Mouse (Mus musculus): ENCODE measurements around the gene Themis3. TPM values are rescaled to one million over a fixed set of nuclear protein-coding genes. Genes with fewer than 3 reads are reported as not detected.
"Not testable (repeated sequence)": the region's sequence is repeated elsewhere in the genome, so short reads cannot be mapped to it uniquely, and the experiment has no call there.

The Themis3 gene
- total RNA-seq, 2 experiments from 2014 or later: 0.12 TPM; not detected in 1

DNA sequence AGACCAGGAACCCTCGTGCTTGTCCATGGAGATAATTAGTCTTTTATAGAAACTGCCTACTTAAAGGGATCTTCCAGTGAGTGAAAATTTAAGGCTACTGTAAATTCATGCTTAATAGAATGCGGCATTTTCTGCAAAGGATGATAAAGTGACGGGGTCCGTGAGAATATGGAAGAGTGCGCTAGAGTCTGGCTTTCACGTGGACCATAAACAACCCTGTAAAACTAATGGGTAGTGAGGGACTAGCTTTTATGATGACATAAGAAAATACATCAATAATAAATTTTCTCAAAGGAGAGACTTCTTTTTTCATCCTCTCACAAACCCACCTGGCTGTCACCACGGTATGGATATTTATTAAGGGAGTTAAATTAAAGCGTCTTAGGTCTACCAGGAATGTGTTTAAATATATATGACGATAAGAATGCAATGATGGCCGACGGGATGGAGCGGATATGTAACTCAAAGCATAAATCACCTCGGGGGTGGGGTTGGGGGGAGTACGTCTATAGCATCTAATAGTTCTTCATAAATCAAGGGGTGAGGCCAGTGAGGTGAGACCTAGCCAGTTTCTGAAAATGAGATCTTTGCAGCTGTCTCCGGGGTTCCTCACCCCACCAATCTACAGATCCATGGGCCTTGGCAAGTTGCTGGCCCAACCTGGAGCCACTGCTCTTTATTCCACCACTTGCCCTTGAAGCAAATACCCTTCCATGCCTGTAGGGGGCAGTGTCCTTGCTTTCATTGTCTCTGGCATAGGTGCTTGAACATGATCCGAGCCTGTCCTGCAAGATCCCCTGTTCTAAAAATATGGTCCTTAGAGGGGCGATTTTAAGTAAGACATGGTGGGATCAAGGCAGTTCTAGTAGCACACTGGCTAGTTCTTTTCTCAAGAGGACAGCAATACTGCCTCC, 35.8 kb downstream of the Themis3 start:
- DNase-seq (ENCODE audit: low spot score in 2 of 2): no peak

DNA sequence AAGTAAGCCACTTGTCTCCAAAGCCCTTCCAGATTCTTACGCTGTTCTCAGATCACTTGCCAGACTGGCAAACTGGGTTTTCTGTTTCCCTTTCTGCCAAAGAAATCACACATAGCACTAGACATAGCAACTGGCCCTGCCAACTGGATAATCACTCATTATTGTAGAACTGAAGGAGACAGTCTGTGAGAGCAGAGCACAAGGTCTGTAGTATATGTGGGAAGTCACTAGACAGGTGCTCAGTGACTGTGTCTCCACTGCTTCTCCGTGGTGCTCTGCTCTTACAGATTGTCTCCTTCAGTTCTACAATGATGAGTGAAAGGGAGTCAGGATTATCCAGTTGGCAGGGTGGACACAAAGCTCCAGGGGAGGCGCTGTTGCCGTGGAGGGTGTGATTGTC, 41.7 kb downstream of the Themis3 start:
- no peak for DNase-seq (ENCODE audit: low spot score in 2 of 2)

DNA sequence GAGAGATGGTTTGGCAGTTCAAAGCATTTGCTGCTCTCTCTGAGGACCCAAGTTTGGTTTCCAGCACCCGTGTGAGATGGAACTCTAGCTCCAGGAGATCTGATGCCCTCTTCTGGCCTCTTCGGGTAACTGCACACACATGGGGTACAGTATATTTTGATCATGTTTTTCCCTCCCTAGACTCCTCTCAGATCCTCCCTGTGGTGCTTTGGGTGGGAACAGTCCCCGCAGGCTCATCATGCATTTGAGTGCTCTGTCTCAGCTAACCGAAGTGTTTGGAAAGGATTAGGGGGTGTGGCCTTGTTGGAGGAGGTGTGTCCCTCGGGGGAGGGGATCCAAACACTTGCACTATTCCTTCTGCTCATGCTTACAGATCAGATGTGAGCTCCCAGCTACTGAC, 43.9 kb downstream of the Themis3 start:
- no peak for DNase-seq (ENCODE audit: low spot score in 2 of 2)

DNA sequence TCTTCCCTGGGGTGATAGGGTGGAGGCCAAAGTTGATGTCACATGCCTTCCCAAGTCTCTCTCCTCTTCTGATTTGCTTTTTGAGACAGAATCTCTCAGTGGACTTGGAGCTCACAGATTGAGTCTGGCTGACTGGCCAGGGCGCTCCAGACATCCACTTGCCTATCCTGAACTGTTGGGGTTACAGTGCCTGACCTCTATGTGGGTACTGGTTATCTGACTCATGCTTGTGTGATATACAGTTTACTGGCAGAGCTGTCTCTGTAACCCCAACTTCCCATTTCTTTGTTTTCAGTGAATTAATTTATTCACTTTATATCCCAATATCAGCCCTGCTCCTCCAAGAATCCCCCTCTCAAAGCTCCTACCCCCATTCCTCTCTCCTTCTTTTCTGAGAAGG, 62.1 kb downstream of the Themis3 start:
- DNase-seq (ENCODE audit: low spot score in 2 of 2): no peak

DNA sequence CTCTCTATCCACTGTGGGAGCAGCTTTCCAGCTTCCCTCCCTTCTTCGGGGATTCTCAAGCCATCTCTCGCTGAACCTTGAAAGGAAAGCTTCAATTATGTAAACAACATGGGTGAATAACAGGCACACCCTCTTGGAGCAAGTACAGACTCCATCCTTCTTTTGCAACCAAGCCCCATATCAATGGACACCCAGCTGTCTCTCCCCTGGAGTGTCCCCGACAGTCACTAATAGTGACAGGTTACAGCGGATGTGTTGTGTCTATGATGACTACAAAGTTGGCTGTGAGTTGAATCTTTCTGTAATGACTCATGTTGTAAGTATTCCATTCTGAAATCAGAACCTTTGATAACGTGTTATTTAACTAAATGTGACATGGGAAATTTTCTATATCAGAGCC, 71.0 kb downstream of the Themis3 start:
- no peak for DNase-seq (ENCODE audit: low spot score in 2 of 2)

DNA sequence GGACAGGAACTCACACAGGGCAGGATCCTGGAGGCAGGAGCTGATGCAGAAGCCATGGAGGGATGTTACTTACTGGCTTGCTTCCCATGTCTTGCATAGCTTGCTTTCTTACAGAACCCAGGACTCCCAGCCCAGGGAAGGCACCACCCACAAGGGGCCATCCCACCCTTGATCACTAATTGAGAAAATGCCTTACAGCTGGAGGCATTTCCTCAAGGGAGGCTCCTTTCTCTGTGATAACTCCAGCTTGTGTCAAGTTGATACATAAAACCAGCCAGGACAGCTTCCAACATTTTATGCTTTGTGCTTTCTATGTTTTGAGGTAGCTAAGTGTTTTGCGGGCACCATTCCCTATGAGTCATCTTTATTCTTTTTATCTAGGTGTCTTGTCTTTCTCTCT, 71.8 kb downstream of the Themis3 start:
- DNase-seq (ENCODE audit: low spot score in 2 of 2): not testable (repeated sequence)

DNA sequence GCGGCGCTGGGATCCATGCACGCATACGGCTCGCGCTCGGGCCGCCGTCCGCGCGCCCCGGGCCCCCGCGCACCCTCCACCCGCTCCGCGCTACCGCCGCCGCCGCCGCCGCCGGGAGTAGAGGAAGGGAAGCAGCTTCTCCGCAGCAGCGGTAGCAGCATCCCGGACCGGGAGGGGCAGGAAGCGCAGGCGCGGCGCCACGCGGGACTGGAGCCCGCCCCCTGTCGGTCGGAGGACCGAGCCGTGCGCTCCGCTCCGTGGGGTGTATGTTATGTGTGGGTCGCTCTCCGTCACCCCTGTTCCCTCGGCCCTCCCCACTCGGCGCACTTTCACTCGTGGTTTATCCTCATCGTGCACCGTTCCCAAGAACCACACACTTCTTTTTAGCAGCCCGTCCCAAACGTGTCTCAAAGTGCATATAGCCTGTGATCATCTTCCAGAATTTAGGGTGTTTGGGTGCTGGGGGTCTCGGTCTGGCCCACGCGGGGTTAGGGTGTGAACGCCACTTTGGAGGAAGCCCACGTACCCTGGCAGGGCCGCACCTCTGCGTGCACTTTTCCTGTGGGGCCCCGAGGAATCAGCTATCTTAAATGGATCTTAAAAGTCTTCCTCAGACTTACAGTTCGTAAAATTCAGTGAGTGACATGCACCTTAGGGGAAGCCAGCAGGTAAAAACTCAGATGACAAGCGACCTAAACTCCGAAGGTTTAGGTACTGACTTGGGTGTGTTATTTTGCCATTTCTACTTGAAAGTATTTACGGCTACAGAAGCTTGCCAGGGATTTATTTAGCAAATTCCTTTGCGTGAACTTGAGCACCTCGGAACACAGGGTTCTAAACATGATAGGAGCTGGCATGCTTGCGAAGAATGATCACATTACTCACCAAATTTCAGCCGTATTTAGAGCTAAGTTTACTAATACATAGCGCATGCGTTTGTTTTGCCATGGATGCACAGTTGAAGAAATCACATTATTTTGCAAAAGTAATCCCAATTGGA, 74.6 kb downstream of the Themis3 start, which contains the start of gene Rab12:
TSS of gene Rab12 (minus strand) at position 176 of the 1,000 bp plus-strand sequence.
- peak; percentile 84 to 89 for DNase-seq (ENCODE audit: low spot score in 2 of 2)

DNA sequence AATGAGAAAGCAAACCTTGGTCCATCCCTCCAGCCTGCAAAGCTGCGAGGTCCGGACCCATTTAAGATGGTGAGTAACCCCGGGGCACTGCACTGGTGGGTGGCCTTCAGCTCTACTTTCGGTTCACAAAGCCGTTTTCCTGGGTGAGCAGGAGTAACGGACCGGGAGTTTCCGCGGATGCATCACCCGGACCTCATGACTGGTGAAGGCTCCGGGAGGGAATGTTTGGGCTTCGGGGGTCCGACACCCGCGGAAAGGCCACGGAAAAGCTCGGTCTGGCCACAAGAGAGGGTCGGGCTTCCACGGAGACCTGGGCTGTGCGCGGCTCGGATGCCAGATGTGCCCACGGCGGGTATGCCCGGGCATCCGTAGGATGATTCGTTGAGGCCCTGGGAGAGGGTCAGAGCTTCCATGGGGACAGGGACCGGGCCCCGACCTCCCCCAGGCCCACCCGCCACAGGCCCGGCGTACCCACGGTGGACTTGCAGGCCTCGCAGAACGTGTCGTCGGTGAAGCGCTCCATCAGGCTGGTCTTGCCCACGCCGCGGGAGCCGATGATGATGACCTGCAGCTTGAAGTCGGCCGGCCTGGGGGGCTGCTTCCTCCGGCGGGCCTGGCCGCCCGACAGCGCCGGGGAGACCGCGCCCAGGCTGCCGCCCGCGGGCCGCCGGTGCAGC, 75.4 kb downstream of the Themis3 start:
- no peak for DNase-seq (ENCODE audit: low spot score in 2 of 2)

DNA sequence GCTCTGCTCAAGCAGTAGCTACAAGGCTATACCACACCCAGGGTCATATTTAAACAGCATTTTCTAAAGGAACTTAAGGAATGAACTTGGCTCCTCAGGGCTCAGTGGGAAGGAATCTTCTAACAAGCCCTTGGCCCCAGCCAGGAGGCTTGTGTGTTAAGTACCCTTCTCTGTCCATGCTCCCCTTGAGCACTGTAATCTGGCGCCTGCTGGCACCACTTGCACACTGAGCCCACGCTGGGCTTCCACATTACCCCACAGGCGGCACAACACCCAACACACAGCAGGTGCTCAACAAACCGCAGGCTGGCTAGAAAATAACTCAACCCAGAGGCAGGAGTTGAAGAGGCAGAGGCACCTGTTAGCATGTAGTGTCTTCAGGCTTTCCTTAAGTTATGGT, 77.5 kb downstream of the Themis3 start:
- no peak for DNase-seq (ENCODE audit: low spot score in 2 of 2)

DNA sequence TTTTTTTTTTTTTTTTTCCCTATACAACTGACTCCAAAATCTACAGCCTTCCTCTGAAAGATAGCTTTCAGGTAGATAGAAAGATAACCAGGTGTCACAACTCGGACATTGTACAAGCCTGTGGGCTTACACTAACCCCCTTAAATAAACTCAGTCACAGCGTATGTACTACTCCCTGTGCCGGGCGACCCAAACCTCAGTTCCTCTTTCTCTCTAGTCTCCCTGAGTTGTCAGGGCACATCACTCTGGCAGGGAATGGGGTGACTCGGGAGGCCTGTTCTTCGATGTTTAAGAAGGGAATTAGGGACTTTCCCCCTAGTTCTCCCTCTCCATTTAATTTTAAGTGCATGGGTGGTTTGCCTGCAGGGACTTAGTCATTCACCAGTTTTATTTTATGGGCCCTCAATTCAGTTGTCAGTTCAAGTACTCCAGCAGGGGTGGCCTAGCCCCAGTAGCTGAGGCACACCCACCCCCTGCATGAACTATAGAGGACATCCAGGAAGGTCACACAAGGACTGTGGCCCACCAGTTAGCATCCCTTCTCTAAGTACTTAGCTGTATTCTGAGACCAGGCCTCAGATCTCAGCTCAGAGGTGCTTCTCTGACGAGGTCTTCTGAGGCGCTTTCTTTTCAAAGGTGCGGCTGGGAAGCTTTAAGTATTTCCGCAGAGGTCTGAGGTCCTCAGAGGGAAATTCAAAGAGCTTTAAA, 80.0 kb downstream of the Themis3 start:
- no peak for DNase-seq (ENCODE audit: low spot score in 2 of 2)

DNA sequence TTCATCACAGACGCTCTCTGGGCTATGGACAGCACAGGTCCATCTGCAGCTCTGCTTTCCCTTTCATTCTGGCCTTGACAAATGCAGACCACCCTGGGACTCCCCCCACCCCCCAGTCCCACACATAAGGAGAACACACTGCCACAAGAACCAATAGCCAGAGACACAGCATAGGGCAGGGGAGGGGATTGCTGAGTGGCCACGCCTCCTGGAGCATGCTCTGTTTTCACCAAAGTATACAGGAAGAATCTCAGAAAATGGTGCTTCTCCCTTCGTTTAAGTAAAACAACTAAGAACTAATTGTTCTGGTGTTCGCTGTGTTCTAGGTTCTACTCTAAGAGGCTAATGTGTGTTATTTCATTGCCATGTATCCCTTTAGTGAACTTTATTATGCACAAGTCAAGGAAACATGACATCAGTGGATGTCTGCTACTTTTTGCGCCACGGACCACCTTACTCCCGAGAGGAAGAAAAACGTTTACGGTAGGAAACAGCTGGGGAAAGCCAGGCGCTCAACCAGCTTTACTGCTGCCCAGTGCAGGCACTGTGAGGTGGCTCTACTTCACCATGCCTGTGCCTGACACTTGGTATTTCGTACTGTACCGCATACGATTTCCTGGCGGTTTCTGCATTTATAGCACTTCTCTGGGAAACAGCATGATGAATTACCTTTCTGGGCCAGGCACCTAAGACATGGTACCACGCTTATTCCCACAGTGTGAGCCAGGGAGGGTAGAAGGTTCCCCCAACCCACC, 82.0 kb downstream of the Themis3 start:
- no peak for DNase-seq (ENCODE audit: low spot score in 2 of 2)

DNA sequence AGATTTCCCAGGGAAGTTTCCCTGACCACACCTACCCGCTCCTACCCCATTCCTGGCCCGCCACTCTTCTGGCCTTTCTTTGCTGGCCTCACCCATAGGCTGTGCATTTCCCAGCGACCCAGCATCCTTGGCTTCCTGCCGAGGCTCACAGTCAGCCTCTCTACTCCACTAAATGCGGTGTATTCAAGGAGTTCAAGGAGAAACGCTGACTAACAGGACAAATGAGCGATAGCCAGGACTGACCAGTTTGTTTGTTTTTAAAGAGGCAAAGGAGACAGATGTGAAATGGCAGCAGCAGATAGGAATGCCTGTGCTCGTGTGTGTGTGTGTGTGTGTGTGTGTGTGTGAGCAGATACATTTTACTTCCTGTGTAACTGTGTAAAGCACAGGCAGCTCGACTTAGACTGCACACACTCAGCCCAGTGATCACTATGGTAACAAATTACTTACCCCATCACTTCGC, 84.2 kb downstream of the Themis3 start:
- no peak for DNase-seq (ENCODE audit: low spot score in 2 of 2)

DNA sequence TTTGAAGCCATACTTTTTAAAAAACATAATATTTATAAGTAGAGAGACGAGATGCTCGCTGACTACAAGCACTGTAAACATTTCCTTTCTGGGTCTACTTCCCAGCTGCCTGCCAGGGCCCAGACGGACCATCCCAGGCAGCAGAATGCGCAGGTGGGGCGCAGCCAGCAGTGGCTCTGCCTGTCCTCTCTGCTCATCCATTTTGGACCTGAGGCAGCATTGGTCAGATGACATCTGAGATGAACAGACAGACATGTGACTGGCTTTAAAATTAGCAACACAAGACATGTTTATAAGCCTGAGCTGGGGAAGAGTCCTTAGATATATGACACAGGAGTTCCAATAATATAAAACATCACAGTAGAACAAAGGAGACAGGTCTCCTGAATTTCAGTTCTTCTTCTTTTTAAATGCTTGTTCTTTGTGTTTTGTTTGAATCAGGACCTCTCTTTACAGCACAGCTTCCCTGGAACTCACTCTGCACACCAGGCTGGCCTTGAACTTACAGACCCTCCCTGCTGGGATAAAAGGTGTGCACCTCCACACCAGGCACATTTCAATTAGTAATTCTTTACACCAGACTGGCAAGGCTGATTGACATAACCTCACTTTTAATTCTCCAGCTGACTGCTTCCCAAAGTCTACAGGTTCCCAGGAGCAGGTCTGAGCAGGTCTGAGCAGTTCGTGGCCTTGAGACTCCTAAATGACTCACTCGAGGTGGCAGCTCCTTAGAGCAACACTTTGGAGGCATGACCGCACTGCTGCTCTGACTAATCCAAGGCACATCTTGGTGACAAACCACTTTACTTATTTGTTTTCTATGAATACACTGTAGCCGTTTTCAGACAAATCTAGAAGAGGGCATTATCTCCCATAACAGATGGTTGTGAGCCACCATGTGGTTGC, 87.1 kb downstream of the Themis3 start:
- DNase-seq (ENCODE audit: low spot score in 2 of 2): no peak

DNA sequence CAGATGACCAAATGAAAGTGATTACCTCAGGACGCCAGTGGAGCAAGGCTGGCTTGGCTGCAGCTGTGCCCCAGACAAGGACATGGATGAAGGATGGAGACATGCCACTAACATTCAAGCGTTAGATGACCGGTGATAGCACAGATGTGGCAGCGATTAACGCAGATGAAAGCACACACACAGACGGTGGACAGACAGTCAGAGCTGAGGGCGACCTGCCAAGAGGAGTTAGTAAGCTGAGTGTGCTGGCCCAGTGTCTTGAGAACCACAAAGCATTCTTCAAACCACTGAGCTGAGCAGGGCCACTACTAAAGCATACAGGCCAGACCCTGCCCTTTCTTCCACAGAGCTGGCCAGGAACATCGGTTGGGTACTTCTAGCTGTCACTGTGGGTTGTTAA, 89.5 kb downstream of the Themis3 start:
- DNase-seq (ENCODE audit: low spot score in 2 of 2): no peak
